Mouse (Mus musculus): Measurements from ENCODE around the gene Spag5. TPM values are rescaled to one million over a fixed set of nuclear protein-coding genes. Genes with fewer than 3 reads are reported as not detected.

The Spag5 gene
- polyA plus RNA-seq, 1 experiment from 2014 or later, result 4.6 TPM

DNA sequence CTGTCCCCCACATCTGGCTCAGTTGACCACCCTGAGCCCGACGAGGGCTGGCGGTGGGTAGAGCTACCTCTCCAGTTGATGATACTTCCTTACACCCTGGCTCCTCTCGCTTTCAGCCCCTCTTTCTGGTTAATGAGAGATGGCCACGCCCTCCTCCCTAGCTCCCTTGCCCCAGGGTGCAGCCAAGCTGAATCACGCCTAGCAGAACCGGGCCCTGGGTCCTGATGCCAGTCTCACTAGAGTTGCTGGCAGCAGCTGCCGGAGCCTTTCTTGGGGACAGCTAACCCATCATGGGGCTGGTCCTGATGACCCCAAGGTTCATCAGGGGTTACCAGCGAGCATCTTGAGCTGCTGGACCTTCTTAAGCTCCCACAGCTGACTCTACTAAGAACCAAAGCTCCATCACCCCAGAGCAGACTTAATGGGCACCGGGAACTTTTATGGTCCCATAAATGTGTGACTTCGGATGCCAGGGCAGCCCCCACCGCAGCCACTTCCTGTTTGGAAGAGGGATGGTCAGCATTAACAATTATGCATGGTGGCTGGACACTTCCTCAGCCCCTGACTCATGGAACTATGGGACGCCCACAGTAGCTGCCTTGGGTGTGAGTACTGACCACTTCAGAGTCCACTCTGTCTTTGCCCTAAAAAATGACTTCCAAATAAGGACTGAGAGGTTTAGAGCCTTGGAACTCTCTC, 62.1 kb downstream of the Spag5 start:
- 45% methylated on average over 13 of the region's 13 CpGs for WGBS
- Histone ChIP-seq H3K9ac (ENCODE audit: low read depth, low read length) (0 out of 2 replicates have a peak overlapping the region, but pooled peaks have one; percentile 3), H3K36me3 (ENCODE audit: control insufficient read depth, insufficient read depth) (no peaks in the 10 kb centered on the region), H3K4me1 (replicated peaks; ENCODE audit: control insufficient read depth, insufficient read depth, low read length) (peaks cover 14% of the 10 kb centered on the region), H3K27me3 (replicated peaks; ENCODE audit: control insufficient read depth, insufficient read depth, low read length) (no peaks in the 10 kb centered on the region), H3K27ac (ENCODE audit: low read depth, low read length) (peak overlapping the region; percentile 86), H3K9me3 (ENCODE audit: control insufficient read depth) (no peaks in the 10 kb centered on the region), H3K4me2 (replicated peaks; ENCODE audit: low read depth) (no peak overlapping the region; the same call in 1 of the 2 replicates), H3K4me3 (ENCODE audit: low read depth, low read length) (no peak overlapping the region)
- TF ChIP-seq CTCF (IDR thresholded peaks at IDR 0.05; ENCODE audit: low read depth), result no peak
- 0 out of 2 replicates have a peak, but pooled peaks have one; percentile 6 for ATAC-seq

DNA sequence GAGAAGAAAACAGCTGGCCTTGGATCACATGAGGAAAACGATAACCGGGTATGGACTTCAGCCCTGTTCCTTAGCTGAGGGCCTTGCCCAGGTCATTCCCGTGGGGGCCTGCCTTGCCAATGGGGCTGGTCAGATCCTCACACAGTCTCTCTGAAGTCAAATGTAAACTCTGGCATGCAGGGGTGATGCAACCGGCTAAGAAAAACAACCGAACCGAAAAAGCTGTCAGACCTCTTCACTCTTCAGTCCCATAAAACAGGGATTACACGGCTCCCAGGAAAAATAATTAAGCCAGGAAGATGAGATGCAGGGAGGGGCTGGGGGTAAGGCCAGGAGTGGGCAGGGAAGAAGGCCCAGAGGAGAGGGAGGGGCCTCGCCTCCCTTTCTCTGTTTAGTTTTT, 62.8 kb downstream of the Spag5 start:
- WGBS, result 22% methylated on average over 8 of the region's 8 CpGs
- no peaks in the 10 kb centered on the region for H3K36me3 ChIP-seq (ENCODE audit: control insufficient read depth, insufficient read depth)
- TF ChIP-seq CTCF (IDR thresholded peaks at IDR 0.05; ENCODE audit: low read depth), result no peak
- peaks cover 14% of the 10 kb centered on the region for H3K4me1 ChIP-seq (replicated peaks; ENCODE audit: control insufficient read depth, insufficient read depth, low read length)
- H3K4me3 ChIP-seq (ENCODE audit: low read depth, low read length), result no peak overlapping the region
- H3K9me3 ChIP-seq (ENCODE audit: control insufficient read depth), result no peaks in the 10 kb centered on the region
- H3K4me2 ChIP-seq (replicated peaks; ENCODE audit: low read depth), result 0 out of 2 replicates have a peak overlapping the region, but pooled peaks have one; percentile 30
- ATAC-seq, result peak; percentile 80
- no peak overlapping the region for H3K9ac ChIP-seq (ENCODE audit: low read depth, low read length)
- H3K27me3 ChIP-seq (replicated peaks; ENCODE audit: control insufficient read depth, insufficient read depth, low read length), result no peaks in the 10 kb centered on the region
- H3K27ac ChIP-seq (ENCODE audit: low read depth, low read length), result peak overlapping the region; percentile 86

DNA sequence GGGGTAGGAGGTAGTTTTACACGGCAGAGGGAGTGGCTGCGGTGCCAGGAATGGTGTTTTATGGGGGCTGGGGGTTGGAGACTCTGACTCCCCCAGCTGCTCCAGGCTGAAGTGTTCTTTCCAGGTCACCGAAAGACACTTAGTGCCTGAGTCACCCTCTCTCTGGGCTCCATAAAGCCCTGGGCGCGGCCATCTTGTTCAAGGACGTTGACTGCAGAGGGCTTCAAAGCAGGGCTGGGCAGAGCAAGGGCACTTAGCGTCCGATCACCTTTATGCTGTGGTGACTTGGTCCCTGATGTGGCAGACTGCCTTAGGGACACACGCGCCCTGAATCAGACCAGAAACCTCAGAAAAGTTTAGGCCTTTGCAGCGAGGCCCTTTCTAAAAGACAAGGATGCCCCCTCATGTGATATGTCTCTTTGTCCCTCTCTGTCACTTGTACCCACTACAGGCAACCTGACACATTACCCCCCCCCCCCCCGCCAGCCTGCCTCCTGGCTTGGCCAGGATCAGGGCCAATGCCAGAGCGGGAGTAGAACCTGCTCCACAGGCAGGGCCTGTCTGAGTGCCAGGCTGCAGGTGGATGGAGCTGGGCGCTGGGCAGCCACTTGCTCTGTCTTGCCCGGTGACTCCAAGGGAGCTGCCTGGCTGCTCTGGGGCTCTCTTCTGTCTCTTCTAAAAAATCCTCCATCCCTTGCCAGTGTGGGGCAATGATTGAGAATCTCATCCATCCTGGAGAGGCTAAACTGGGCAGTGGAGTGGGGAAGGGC, 66.3 kb downstream of the Spag5 start:
- no peaks in the 10 kb centered on the region for H3K27me3 ChIP-seq (replicated peaks; ENCODE audit: control insufficient read depth, insufficient read depth, low read length)
- no peaks in the 10 kb centered on the region for H3K9me3 ChIP-seq (ENCODE audit: control insufficient read depth)
- no peak overlapping the region for H3K9ac ChIP-seq (ENCODE audit: low read depth, low read length)
- H3K4me3 ChIP-seq (ENCODE audit: low read depth, low read length), result no peak overlapping the region
- no peaks in the 10 kb centered on the region for H3K36me3 ChIP-seq (ENCODE audit: control insufficient read depth, insufficient read depth)
- TF ChIP-seq CTCF (IDR thresholded peaks at IDR 0.05; ENCODE audit: low read depth), result no peak
- ATAC-seq, result no peak
- peaks cover 14% of the 10 kb centered on the region for H3K4me1 ChIP-seq (replicated peaks; ENCODE audit: control insufficient read depth, insufficient read depth, low read length)
- 64% methylated on average over 15 of the region's 15 CpGs for WGBS
- H3K27ac ChIP-seq (ENCODE audit: low read depth, low read length), result no peak overlapping the region
- H3K4me2 ChIP-seq (replicated peaks; ENCODE audit: low read depth), result no peak overlapping the region

DNA sequence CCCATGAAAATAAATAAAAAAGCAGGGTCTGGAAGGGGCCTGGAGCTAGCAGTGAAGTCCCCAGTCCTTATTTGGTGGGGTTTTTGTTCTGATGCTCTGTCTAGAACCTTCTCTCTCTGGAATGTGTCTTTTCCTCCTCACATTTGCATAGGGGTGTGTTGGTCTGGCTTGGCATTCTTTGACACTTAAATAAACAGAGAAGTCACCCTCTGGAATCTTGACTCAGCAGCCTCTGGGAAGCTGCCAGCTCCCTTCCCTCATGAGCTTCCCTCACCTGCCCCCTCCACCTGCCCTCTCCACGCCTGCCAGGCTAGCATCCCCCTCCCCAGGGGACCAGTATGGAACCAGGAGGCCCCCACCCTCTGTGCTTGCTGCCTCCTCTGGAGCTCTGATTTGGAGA, 69.1 kb downstream of the Spag5 start:
- WGBS, result 38% methylated on average over 1 of the region's 1 CpGs
- ATAC-seq, result no peak
- Histone ChIP-seq H3K4me3 (ENCODE audit: low read depth, low read length) (no peak overlapping the region), H3K9me3 (ENCODE audit: control insufficient read depth) (no peaks in the 10 kb centered on the region), H3K36me3 (ENCODE audit: control insufficient read depth, insufficient read depth) (no peaks in the 10 kb centered on the region), H3K27ac (ENCODE audit: low read depth, low read length) (no peak overlapping the region), H3K4me1 (replicated peaks; ENCODE audit: control insufficient read depth, insufficient read depth, low read length) (0 out of 2 replicates have a peak, but pooled peaks cover 3% of the 10 kb centered on the region), H3K27me3 (replicated peaks; ENCODE audit: control insufficient read depth, insufficient read depth, low read length) (no peaks in the 10 kb centered on the region), H3K9ac (ENCODE audit: low read depth, low read length) (no peak overlapping the region), H3K4me2 (replicated peaks; ENCODE audit: low read depth) (no peak overlapping the region)
- no peak for TF ChIP-seq CTCF (IDR thresholded peaks at IDR 0.05; ENCODE audit: low read depth)

DNA sequence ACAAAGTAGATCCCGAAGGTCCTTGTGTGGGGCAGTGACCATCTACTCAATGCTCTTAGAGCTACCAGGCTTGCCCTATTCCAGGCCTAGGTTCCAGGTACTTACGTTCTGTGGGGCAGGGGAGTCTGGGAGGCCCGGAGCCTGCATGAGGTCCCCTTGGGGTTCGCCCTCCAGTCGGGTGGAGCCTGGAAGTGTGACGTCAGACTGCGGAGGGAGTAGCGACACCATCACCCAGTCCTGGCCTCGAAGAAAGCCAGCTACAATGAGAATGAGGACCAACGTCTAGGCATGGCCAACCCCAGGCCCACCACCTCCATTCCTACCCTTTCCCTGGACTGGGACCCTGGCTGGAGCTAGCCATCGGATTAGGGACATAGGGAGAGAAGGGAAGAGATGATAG, 70.4 kb downstream of the Spag5 start:
- Histone ChIP-seq H3K27me3 (replicated peaks; ENCODE audit: control insufficient read depth, insufficient read depth, low read length) (no peaks in the 10 kb centered on the region), H3K36me3 (ENCODE audit: control insufficient read depth, insufficient read depth) (no peaks in the 10 kb centered on the region), H3K27ac (ENCODE audit: low read depth, low read length) (no peak overlapping the region), H3K4me3 (ENCODE audit: low read depth, low read length) (no peak overlapping the region), H3K4me2 (replicated peaks; ENCODE audit: low read depth) (no peak overlapping the region), H3K9me3 (ENCODE audit: control insufficient read depth) (no peaks in the 10 kb centered on the region), H3K4me1 (replicated peaks; ENCODE audit: control insufficient read depth, insufficient read depth, low read length) (0 out of 2 replicates have a peak, but pooled peaks cover 3% of the 10 kb centered on the region), H3K9ac (ENCODE audit: low read depth, low read length) (no peak overlapping the region)
- TF ChIP-seq CTCF (IDR thresholded peaks at IDR 0.05; ENCODE audit: low read depth), result no peak
- ATAC-seq, result no peak
- 95% methylated on average over 11 of the region's 11 CpGs for WGBS

Other genes with a start within 250 kb of the Spag5 start
- 12.2 and 13.0 TPM in 2 replicates for gene Eral1, start 221.1 kb upstream of the Spag5 start, polyA plus RNA-seq (2015; fragmentation: Nextera tagmentation; extraction: Ambion mirVana)
- 10.6 and 11.5 TPM in 2 replicates for gene Fam222b, start 206.9 kb upstream of the Spag5 start, polyA plus RNA-seq (2015; fragmentation: Nextera tagmentation; extraction: Ambion mirVana)
- gene Traf4, start 135.9 kb upstream of the Spag5 start, polyA plus RNA-seq (2015; fragmentation: Nextera tagmentation; extraction: Ambion mirVana), result 30.8 and 30.9 TPM in 2 replicates
- 5.7 and 5.8 TPM in 2 replicates for gene Nek8, start 124.9 kb upstream of the Spag5 start, polyA plus RNA-seq (2015; fragmentation: Nextera tagmentation; extraction: Ambion mirVana)
- 14.1 and 16.1 TPM in 2 replicates for gene Tlcd1, start 124.8 kb upstream of the Spag5 start, polyA plus RNA-seq (2015; fragmentation: Nextera tagmentation; extraction: Ambion mirVana)
- gene Rpl23a, start 117.9 kb upstream of the Spag5 start, polyA plus RNA-seq (2015; fragmentation: Nextera tagmentation; extraction: Ambion mirVana), result 762 and 768 TPM in 2 replicates
- 33.9 and 35.4 TPM in 2 replicates for gene Rab34, start 113.1 kb upstream of the Spag5 start, polyA plus RNA-seq (2015; fragmentation: Nextera tagmentation; extraction: Ambion mirVana)
- 0.77 and 1.1 TPM in 2 replicates for gene Proca1, start 108.1 kb upstream of the Spag5 start, polyA plus RNA-seq (2015; fragmentation: Nextera tagmentation; extraction: Ambion mirVana)
- gene Sdf2, start 55.8 kb upstream of the Spag5 start, polyA plus RNA-seq (2015; fragmentation: Nextera tagmentation; extraction: Ambion mirVana), result 61.8 and 66.6 TPM in 2 replicates
- 8.8 and 9.5 TPM in 2 replicates for gene Supt6, start 55.5 kb upstream of the Spag5 start, polyA plus RNA-seq (2015; fragmentation: Nextera tagmentation; extraction: Ambion mirVana)
- gene 2610507B11Rik, start 39.8 kb upstream of the Spag5 start, polyA plus RNA-seq (2015; fragmentation: Nextera tagmentation; extraction: Ambion mirVana), result 49.9 and 54.9 TPM in 2 replicates
- gene BC030499, start 10.7 kb upstream of the Spag5 start, polyA plus RNA-seq (2015; fragmentation: Nextera tagmentation; extraction: Ambion mirVana), result 0.07 TPM in 1 of 2 replicates, not detected in the other
- gene Aldoc, start 21.4 kb downstream of the Spag5 start, polyA plus RNA-seq (2015; fragmentation: Nextera tagmentation; extraction: Ambion mirVana), result 9.3 and 9.4 TPM in 2 replicates
- 58.6 and 60.8 TPM in 2 replicates for gene Pigs, start 26.9 kb downstream of the Spag5 start, polyA plus RNA-seq (2015; fragmentation: Nextera tagmentation; extraction: Ambion mirVana)
- gene Unc119, start 42.0 kb downstream of the Spag5 start, polyA plus RNA-seq (2015; fragmentation: Nextera tagmentation; extraction: Ambion mirVana), result 26.9 and 28.4 TPM in 2 replicates
- not detected in 2 replicates for gene Foxn1, start 85.0 kb downstream of the Spag5 start, polyA plus RNA-seq (2015; fragmentation: Nextera tagmentation; extraction: Ambion mirVana)
- gene Slc13a2, start 120.7 kb downstream of the Spag5 start, polyA plus RNA-seq (2015; fragmentation: Nextera tagmentation; extraction: Ambion mirVana), result 31.4 and 36.6 TPM in 2 replicates
- 68.7 and 71.6 TPM in 2 replicates for gene Slc46a1, start 164.2 kb downstream of the Spag5 start, polyA plus RNA-seq (2015; fragmentation: Nextera tagmentation; extraction: Ambion mirVana)
- 0.94 and 1.0 TPM in 2 replicates for gene Sarm1, start 196.2 kb downstream of the Spag5 start, polyA plus RNA-seq (2015; fragmentation: Nextera tagmentation; extraction: Ambion mirVana)
- 0.85 and 1.2 TPM in 2 replicates for gene Vtn, start 197.6 kb downstream of the Spag5 start, polyA plus RNA-seq (2015; fragmentation: Nextera tagmentation; extraction: Ambion mirVana)
- gene Sebox, start 201.9 kb downstream of the Spag5 start, polyA plus RNA-seq (2015; fragmentation: Nextera tagmentation; extraction: Ambion mirVana), result not detected in 2 replicates
- 49.2 and 51.2 TPM in 2 replicates for gene Tmem199, start 210.6 kb downstream of the Spag5 start, polyA plus RNA-seq (2015; fragmentation: Nextera tagmentation; extraction: Ambion mirVana)
- 65.8 and 67.1 TPM in 2 replicates for gene Poldip2, start 210.7 kb downstream of the Spag5 start, polyA plus RNA-seq (2015; fragmentation: Nextera tagmentation; extraction: Ambion mirVana)
- 64.7 and 71.5 TPM in 2 replicates for gene Tnfaip1, start 234.8 kb downstream of the Spag5 start, polyA plus RNA-seq (2015; fragmentation: Nextera tagmentation; extraction: Ambion mirVana)
- 221 and 222 TPM in 2 replicates for gene Ift20, start 234.8 kb downstream of the Spag5 start, polyA plus RNA-seq (2015; fragmentation: Nextera tagmentation; extraction: Ambion mirVana)
- 83.9 and 86.9 TPM in 2 replicates for gene Tmem97, start 249.2 kb downstream of the Spag5 start, polyA plus RNA-seq (2015; fragmentation: Nextera tagmentation; extraction: Ambion mirVana)

Measured in intestine, postnatal 0 days (tissue).